Mouse (Mus musculus): ENCODE measurements at regions not wholly inside any gene's neighbourhood (a gene's known extent, or its start where the extent isn't known, plus 50 kb on each side); places are given as distances from the start of the nearest gene placed in this dataset.

GRCm38 (mm10) chr19:59624288-59624795 lies 166.2 kb downstream of the Emx2 start:
- no peaks in the 10 kb centered on the region for H3K36me3 ChIP-seq (ENCODE audit: control insufficient read depth in 1 of 2, insufficient read depth in 2 of 2, low read length in 2 of 2)
- H3K27ac ChIP-seq (ENCODE audit: control insufficient read depth, low read depth, low read length), result no peak overlapping the region
- H3K79me2 ChIP-seq (ENCODE audit: control insufficient read depth, insufficient read depth, low read length, poor library complexity), result no peaks in the 10 kb centered on the region
- H3K9ac ChIP-seq (ENCODE audit: control insufficient read depth, low read depth, low read length, poor library complexity, severe bottlenecking), result no peak overlapping the region
- H3K27me3 ChIP-seq (ENCODE audit: control insufficient read depth in 1 of 2, insufficient read depth in 2 of 2, low read length in 2 of 2), result peaks cover 0 to 4% of the 10 kb centered on the region in 2 experiments; a peak in 2 of 4 replicates
- no peaks in the 10 kb centered on the region for H3K4me1 ChIP-seq (ENCODE audit: control insufficient read depth in 1 of 2, insufficient read depth in 2 of 2, low read length in 2 of 2)
- no peaks in the 10 kb centered on the region for H3K9me3 ChIP-seq (replicated peaks; ENCODE audit: insufficient read depth, low read length)
- no peak for DNase-seq (ENCODE audit: low read depth, low spot score)
- H3K4me3 ChIP-seq (ENCODE audit: control insufficient read depth in 1 of 2, insufficient read depth in 1 of 2, low read depth in 2 of 2, low read length in 2 of 2), result no peak overlapping the region
- no peak for TF ChIP-seq GABPA (IDR thresholded peaks at IDR 0.05; ENCODE audit: low read depth, low read length)
- TF ChIP-seq ELF1 (IDR thresholded peaks at IDR 0.05; ENCODE audit: low read depth, low read length), result no peak
- no peak for TF ChIP-seq UBTF (IDR thresholded peaks at IDR 0.05; ENCODE audit: borderline replicate concordance, insufficient read depth, low read depth, low read length)
- TF ChIP-seq ZKSCAN1 (IDR thresholded peaks at IDR 0.05; ENCODE audit: low read depth, low read length), result no peak
- TF ChIP-seq TAL1 (IDR thresholded peaks at IDR 0.05; ENCODE audit: low read length), result no peak
- no peak for TF ChIP-seq MYC (IDR thresholded peaks at IDR 0.05; ENCODE audit: low read depth, low read length)

GRCm38 (mm10) chr19:59627681-59628080 lies 169.5 kb downstream of the Emx2 start:
- no peaks in the 10 kb centered on the region for H3K36me3 ChIP-seq (ENCODE audit: control insufficient read depth in 1 of 2, insufficient read depth in 2 of 2, low read length in 2 of 2)
- H3K4me3 ChIP-seq (ENCODE audit: control insufficient read depth in 1 of 2, insufficient read depth in 1 of 2, low read depth in 2 of 2, low read length in 2 of 2), result no peak overlapping the region
- H3K9ac ChIP-seq (ENCODE audit: control insufficient read depth, low read depth, low read length, poor library complexity, severe bottlenecking), result no peak overlapping the region
- H3K27ac ChIP-seq (ENCODE audit: control insufficient read depth, low read depth, low read length), result no peak overlapping the region
- no peaks in the 10 kb centered on the region for H3K9me3 ChIP-seq (replicated peaks; ENCODE audit: insufficient read depth, low read length)
- no peaks in the 10 kb centered on the region for H3K4me1 ChIP-seq (ENCODE audit: control insufficient read depth in 1 of 2, insufficient read depth in 2 of 2, low read length in 2 of 2)
- DNase-seq (ENCODE audit: low read depth, low spot score), result no peak
- no peak for TF ChIP-seq RAD21 (IDR thresholded peaks at IDR 0.05; ENCODE audit: low read depth, low read length)
- no peak for TF ChIP-seq ZMIZ1 (IDR thresholded peaks at IDR 0.05; ENCODE audit: low read depth, low read length)
- no peak for TF ChIP-seq TCF12 (IDR thresholded peaks at IDR 0.05; ENCODE audit: low read depth, low read length)
- no peak for TF ChIP-seq ZC3H11A (IDR thresholded peaks at IDR 0.05; ENCODE audit: low read depth, low read length)
- TF ChIP-seq POLR2AphosphoS5 (IDR thresholded peaks at IDR 0.05; ENCODE audit: borderline replicate concordance, low read depth, low read length), result no peak
- no peak for TF ChIP-seq EP300 (IDR thresholded peaks at IDR 0.05; ENCODE audit: low read depth in 1 of 2, low read length in 2 of 2)
- no peak for TF ChIP-seq NELFE (IDR thresholded peaks at IDR 0.05; ENCODE audit: low read depth, low read length)
- TF ChIP-seq CHD2 (IDR thresholded peaks at IDR 0.05; ENCODE audit: low read length), result no peak
- TF ChIP-seq ETS1 (IDR thresholded peaks at IDR 0.05; ENCODE audit: low read depth, low read length), result no peak
- TF ChIP-seq SMC3 (IDR thresholded peaks at IDR 0.05; ENCODE audit: low read depth, low read length), result no peak
- TF ChIP-seq MEF2A (IDR thresholded peaks at IDR 0.05; ENCODE audit: extremely low read depth, insufficient replicate concordance, low read depth, low read length, poor library complexity, severe bottlenecking), result no peak
- no peak for TF ChIP-seq GABPA (IDR thresholded peaks at IDR 0.05; ENCODE audit: low read depth, low read length)
- TF ChIP-seq TBP (IDR thresholded peaks at IDR 0.05; ENCODE audit: low read depth, low read length), result no peak
- TF ChIP-seq NRF1 (IDR thresholded peaks at IDR 0.05; ENCODE audit: insufficient read depth, low read depth, low read length, poor library complexity, severe bottlenecking), result no peak
- TF ChIP-seq MXI1 (IDR thresholded peaks at IDR 0.05; ENCODE audit: low read depth, low read length), result no peak
- no peak for TF ChIP-seq MAZ (IDR thresholded peaks at IDR 0.05; ENCODE audit: low read depth, low read length)
- no peak for TF ChIP-seq ELF1 (IDR thresholded peaks at IDR 0.05; ENCODE audit: low read depth, low read length)
- TF ChIP-seq POLR2AphosphoS2 (IDR thresholded peaks at IDR 0.05; ENCODE audit: low read length), result no peak
- no peak for TF ChIP-seq ZKSCAN1 (IDR thresholded peaks at IDR 0.05; ENCODE audit: low read depth, low read length)
- TF ChIP-seq UBTF (IDR thresholded peaks at IDR 0.05; ENCODE audit: borderline replicate concordance, insufficient read depth, low read depth, low read length), result no peak
- peaks cover 0 to 4% of the 10 kb centered on the region in 2 experiments; a peak in 2 of 4 replicates for H3K27me3 ChIP-seq (ENCODE audit: control insufficient read depth in 1 of 2, insufficient read depth in 2 of 2, low read length in 2 of 2)
- no peaks in the 10 kb centered on the region for H3K79me2 ChIP-seq (ENCODE audit: control insufficient read depth, insufficient read depth, low read length, poor library complexity)
